Mouse (Mus musculus): ENCODE data around the gene Mllt3.

DNA sequence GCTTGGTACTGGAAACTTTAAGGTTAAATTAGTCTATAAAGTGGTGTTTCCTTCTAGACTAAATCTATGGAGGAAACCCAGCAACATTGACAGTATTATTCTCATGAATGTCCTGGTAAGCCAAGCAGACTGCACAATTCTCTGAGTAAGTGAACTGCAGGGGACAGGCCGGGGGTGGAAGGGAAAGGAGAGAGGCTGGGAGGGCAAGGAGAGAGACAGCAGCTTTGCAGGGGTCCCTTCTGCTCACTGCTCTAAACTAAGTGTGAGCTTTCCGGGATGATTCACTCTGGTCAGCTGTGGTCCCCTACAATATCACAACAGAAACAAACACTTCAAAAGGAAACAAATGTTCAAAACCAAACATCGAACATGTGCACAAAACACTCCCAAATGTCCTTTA, 228.6 kb downstream of the Mllt3 start:
- TF ChIP-seq EP300 (IDR thresholded peaks at IDR 0.05; ENCODE audit: low read depth) (no peak), CTCF (IDR thresholded peaks at IDR 0.05; ENCODE audit: low read depth) (no peak)
